Mouse (Mus musculus) E14TG2a.4 (cell line): Measurements from ENCODE around the gene Adap2.

Source experiments
- CTCF ChIP-seq: conservative IDR thresholded peaks from 2 replicates; pipeline ENCODE4 v1.5.1; 2014; ENCODE audit warnings: low read length
- NANOG ChIP-seq: IDR thresholded peaks from 2 replicates; pipeline ENCODE4 v1.6.1; 2014; ENCODE audit warnings: borderline replicate concordance, low read length, mixed read lengths
- POU5F1 ChIP-seq: IDR thresholded peaks from 2 replicates; pipeline ENCODE4 v1.6.1; 2014; ENCODE audit warnings: low read length, borderline replicate concordance

GRCm38 (mm10) chr11:80212282-80212681, 58.4 kb downstream of the Adap2 start:
- TF ChIP-seq CTCF (no peak), NANOG (no peak), POU5F1 (no peak)
